22 mouse cellular contexts compared by ENCODE assay signal in genomic region chr6:15730258-15730657, GRCm38 (mm10). TPM values are rescaled to one million over a fixed set of nuclear protein-coding genes. Genes with fewer than 3 reads are reported as not detected.
DNase-seq lines count a peak whose midpoint lies in the region; ATAC-seq lines count a peak whose summit lies in the region.
"Had no signal": no experiment of that assay in that cellular context is flagged by ENCODE, and none has a peak within 500 bp of the region (broad histone marks: within the 10 kb centered on the region; RNA-seq: fewer than 3 reads in every experiment).

No protein-coding gene starts in this region.

- H3K27me3 ChIP-seq in heart, embryonic 13.5 days (replicated peaks): no peaks in the 10 kb centered on the region
- no peaks in the 10 kb centered on the region for H3K27me3 ChIP-seq in kidney, embryonic 15.5 days
- no peaks in the 10 kb centered on the region for H3K27me3 ChIP-seq in lung, embryonic 16.5 days (ENCODE audit: control insufficient read depth, insufficient read depth, low read depth, low read length)
- H3K27me3 ChIP-seq in hindbrain, embryonic 13.5 days: no peaks in the 10 kb centered on the region
- H3K27me3 ChIP-seq: CH12.LX; embryonic facial prominence, embryonic 15.5 days; hindbrain, embryonic 15.5 days; intestine, embryonic 15.5 days; stomach, embryonic 15.5 days had no signal

- ATAC-seq in heart, embryonic 13.5 days (ENCODE audit: extremely low read depth, insufficient number of reproducible peaks, low FRiP score, low TSS enrichment): no peak
- peak; percentile 59; the same call in 1 of the 2 replicates for ATAC-seq in kidney, embryonic 15.5 days (replicated peaks; ENCODE audit: low FRiP score)
- peak; percentile 58 for ATAC-seq in lung, embryonic 16.5 days (ENCODE audit: low read depth)
- no peak for ATAC-seq in hindbrain, embryonic 13.5 days (ENCODE audit: low FRiP score)
- ATAC-seq: forebrain, postnatal 0 days; intestine, embryonic 15.5 days had no signal

- no peak overlapping the region for H3K4me3 ChIP-seq in heart, embryonic 13.5 days
- H3K4me3 ChIP-seq in kidney, embryonic 15.5 days (replicated peaks): no peak overlapping the region
- no peak overlapping the region for H3K4me3 ChIP-seq in lung, embryonic 16.5 days (ENCODE audit: low read length)
- H3K4me3 ChIP-seq in hindbrain, embryonic 13.5 days: no peak overlapping the region
- H3K4me3 ChIP-seq: embryonic facial prominence, embryonic 15.5 days; forebrain, embryonic 10.5 days; hindbrain, embryonic 15.5 days; intestine, embryonic 15.5 days; stomach, embryonic 15.5 days had no signal

- peaks cover 46% of the 10 kb centered on the region for H3K4me1 ChIP-seq in heart, embryonic 13.5 days
- H3K4me1 ChIP-seq in kidney, embryonic 15.5 days: peaks cover 29% of the 10 kb centered on the region
- peaks cover 27% of the 10 kb centered on the region for H3K4me1 ChIP-seq in lung, embryonic 16.5 days (replicated peaks; ENCODE audit: control insufficient read depth, insufficient read depth, low read length)
- H3K4me1 ChIP-seq in hindbrain, embryonic 13.5 days (replicated peaks): no peaks in the 10 kb centered on the region
- H3K4me1 ChIP-seq: forebrain, embryonic 10.5 days; hindbrain, embryonic 15.5 days; intestine, embryonic 15.5 days; stomach, embryonic 15.5 days had no signal

- 58% methylated on average over 2 of the region's 2 CpGs for WGBS in heart, embryonic 13.5 days
- 70% methylated on average over 2 of the region's 2 CpGs for WGBS in kidney, embryonic 15.5 days
- WGBS in lung, embryonic 16.5 days: 56% methylated on average over 2 of the region's 2 CpGs
- 87% methylated on average over 2 of the region's 2 CpGs for WGBS in hindbrain, embryonic 13.5 days

- DNase-seq in heart, postnatal 10 days: no peak
- DNase-seq in kidney, postnatal 25 days: no peak
- no peak for DNase-seq in lung, postnatal 14 days
- DNase-seq: adrenal gland, postnatal 14 days; cerebellum, adult 2 months; cerebellum, postnatal 36 days; forebrain, postnatal 0 days; heart, postnatal 14 days; thymus, adult 18-20 months; thymus, postnatal 4 days had no signal

- no peak overlapping the region for H3K4me2 ChIP-seq in heart, embryonic 13.5 days
- no peak overlapping the region for H3K4me2 ChIP-seq in kidney, embryonic 15.5 days
- peak overlapping the region; percentile 7; the same call in 1 of the 2 replicates for H3K4me2 ChIP-seq in lung, embryonic 16.5 days (ENCODE audit: low read depth, low read length)
- H3K4me2 ChIP-seq in hindbrain, embryonic 13.5 days: no peak overlapping the region
- H3K4me2 ChIP-seq: embryonic facial prominence, embryonic 15.5 days; hindbrain, embryonic 15.5 days; intestine, embryonic 15.5 days; liver, embryonic 11.5 days; stomach, embryonic 15.5 days had no signal

- peak overlapping the region; percentile 54; the same call in 1 of the 2 replicates for H3K27ac ChIP-seq in heart, embryonic 13.5 days (replicated peaks)
- H3K27ac ChIP-seq in kidney, embryonic 15.5 days: peak overlapping the region; percentile 56
- peak overlapping the region; percentile 59; the same call in 1 of the 2 replicates for H3K27ac ChIP-seq in lung, embryonic 16.5 days (ENCODE audit: low read length)
- no peak overlapping the region for H3K27ac ChIP-seq in hindbrain, embryonic 13.5 days
- H3K27ac ChIP-seq: embryonic facial prominence, embryonic 15.5 days; forebrain, embryonic 10.5 days; hindbrain, embryonic 15.5 days; intestine, embryonic 15.5 days; stomach, embryonic 15.5 days had no signal

- no peaks in the 10 kb centered on the region for H3K36me3 ChIP-seq in heart, embryonic 13.5 days
- no peaks in the 10 kb centered on the region for H3K36me3 ChIP-seq in kidney, embryonic 15.5 days
- H3K36me3 ChIP-seq in lung, embryonic 16.5 days (ENCODE audit: control insufficient read depth, insufficient read depth, low read length): 0 out of 2 replicates have a peak, but pooled peaks cover 2% of the 10 kb centered on the region
- no peaks in the 10 kb centered on the region for H3K36me3 ChIP-seq in hindbrain, embryonic 13.5 days
- H3K36me3 ChIP-seq: embryonic facial prominence, embryonic 15.5 days; forebrain, embryonic 10.5 days; hindbrain, embryonic 15.5 days; intestine, embryonic 15.5 days; stomach, embryonic 15.5 days had no signal

- H3K9me3 ChIP-seq in heart, embryonic 13.5 days: no peaks in the 10 kb centered on the region
- no peaks in the 10 kb centered on the region for H3K9me3 ChIP-seq in kidney, embryonic 15.5 days (replicated peaks)
- no peaks in the 10 kb centered on the region for H3K9me3 ChIP-seq in lung, embryonic 16.5 days (ENCODE audit: control insufficient read depth, low read length)
- H3K9me3 ChIP-seq in hindbrain, embryonic 13.5 days: no peaks in the 10 kb centered on the region
- H3K9me3 ChIP-seq: embryonic facial prominence, embryonic 15.5 days; forebrain, embryonic 10.5 days; hindbrain, embryonic 15.5 days; intestine, embryonic 15.5 days; stomach, embryonic 15.5 days had no signal

- intact Hi-C loops in heart, postnatal 10 days (cut with DNase I): no loop called here

- H3K9ac ChIP-seq in heart, embryonic 13.5 days: no peak overlapping the region
- H3K9ac ChIP-seq in kidney, embryonic 15.5 days: no peak overlapping the region
- no peak overlapping the region for H3K9ac ChIP-seq in lung, embryonic 16.5 days (ENCODE audit: low read length)
- no peak overlapping the region for H3K9ac ChIP-seq in hindbrain, embryonic 13.5 days
- H3K9ac ChIP-seq: embryonic facial prominence, embryonic 15.5 days; forebrain, postnatal 0 days; hindbrain, embryonic 15.5 days; intestine, embryonic 15.5 days; stomach, embryonic 15.5 days had no signal

RNA-seq across cellular contexts. Expression of gene Mdfic, which starts 9.8 kb away (rescaled TPM):
- polyA plus RNA-seq in heart, embryonic 13.5 days (2015; fragmentation: Nextera tagmentation; extraction: Ambion mirVana): 3.8 and 4.3 TPM in 2 replicates
- 10 to 100 TPM; 23.1 to 26.2 TPM for total RNA-seq in heart, postnatal 10 days (2021)
- polyA plus RNA-seq in kidney, embryonic 15.5 days (2015; fragmentation: Nextera tagmentation; extraction: Ambion mirVana): 5.1 and 5.8 TPM in 2 replicates
- 8.4 and 9.4 TPM in 2 replicates for polyA plus RNA-seq in lung, embryonic 16.5 days (2015; fragmentation: Nextera tagmentation; extraction: Ambion mirVana)
- polyA plus RNA-seq in hindbrain, embryonic 13.5 days (2015; fragmentation: Nextera tagmentation; extraction: Ambion mirVana): 1.5 and 1.9 TPM in 2 replicates
- total RNA-seq: MEL had no signal

Comparison
In these comparisons a context has a peak if more than half of its experiments do, and no peak if none do; other contexts are left out.
1. ATAC-seq: peak in kidney, embryonic 15.5 days (single experiment) and lung, embryonic 16.5 days (single experiment); none in heart, embryonic 13.5 days (single experiment) and hindbrain, embryonic 13.5 days (single experiment).